Mouse (Mus musculus) Patski (cell line): ENCODE measurements around the gene Exosc7. TPM values are rescaled to one million over a fixed set of nuclear protein-coding genes. Genes with fewer than 3 reads are reported as not detected.
A peak's percentile ranks its signal among the peaks of the same experiment; 100 is the strongest.

Experiments used
- ATAC-seq: fragments of 100-300 bp; one replicate; pipeline ENCODE4 v1.8.0; 2021
- CTCF ChIA-PET: fragments of 350-600 bp; sonication (Branson Sonifier 250); formaldehyde crosslinking; loops from one replicate; lab custom pipeline; 2022; ENCODE audit warnings: inconsistent platforms; lab: Charles Lee
- POLR2A ChIA-PET: fragments of 350-600 bp; sonication (Branson Sonifier 250); formaldehyde crosslinking; loops from one replicate; lab custom pipeline; 2022; ENCODE audit warnings: antibody characterized with exemption, inconsistent platforms; lab: Charles Lee
- DNase-seq: peaks from one replicate; pipeline ENCODE4 v3.0.0-alpha.2; 2011; ENCODE audit warnings: low read depth, low spot score
- H3K27me3 ChIP-seq: fragments of 371-371 bp; one replicate; pipeline ENCODE4 v1.5.1; 2021
- CTCF ChIP-seq: fragments of 100-300 bp; IDR thresholded peaks from one replicate; pipeline ENCODE4 v1.5.1; 2021
- in situ Hi-C: fragments of 300-500 bp; cut with MboI; formaldehyde crosslinking; loops from 3 replicates; pipeline ENCODE4 v1.11.1; 2018; ENCODE audit warnings: low pct_unique_long_range_greater_than_20kb, mixed read lengths
- polyA plus RNA-seq: library from polyadenylated mRNA; unstranded; gene quantifications from one replicate; pipeline ENCODE4 v1.2.3, GENCODE M21; 2021

Exosc7 gene
- polyA plus RNA-seq, 1 experiment from 2014 or later = 53.2 TPM

DNA sequence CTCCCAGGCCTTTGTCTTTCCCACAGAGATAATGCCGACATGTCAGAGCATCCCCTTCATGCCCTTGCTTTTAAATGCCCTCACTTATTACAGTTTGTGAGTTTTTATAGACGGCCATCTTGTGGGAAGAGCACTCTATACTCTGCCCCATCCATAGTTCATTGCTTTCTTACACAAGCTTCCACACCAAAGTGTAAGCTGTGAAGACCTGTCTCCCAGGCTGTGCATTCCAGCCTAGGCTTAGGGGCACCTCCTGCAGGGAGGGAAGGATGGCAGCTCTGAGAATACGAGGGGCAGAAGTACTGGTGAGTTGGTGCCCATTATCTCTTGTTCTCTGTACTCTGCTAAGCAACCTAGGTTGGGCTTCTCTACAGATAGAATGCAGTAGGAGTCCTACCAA is 20.0 kb downstream of the Exosc7 start:
- ChIA-PET CTCF (interaction anchor here (3.1 kb wide), 1 partner anchor 9 kb away, joined by 15 read pairs; no protein-coding TSS in a partner anchor), POLR2A (no interaction called here)
- no peak for ATAC-seq
- no peak for TF ChIP-seq CTCF
- in situ Hi-C loops = no loop called here
- DNase-seq = no peak
- H3K27me3 ChIP-seq = no peaks in the 10 kb centered on the region

- ATAC-seq (peak; percentile 54), DNase-seq (no peak)
- ChIA-PET CTCF (no interaction called here), POLR2A (no interaction called here)
- in situ Hi-C loops = no loop called here
- TF ChIP-seq CTCF = no peak
- H3K27me3 ChIP-seq = no peaks in the 10 kb centered on the region
Observed at GRCm38 (mm10) chr9:123136953-123137682, 24.1 kb downstream of the Exosc7 start.

- ChIA-PET CTCF (no interaction called here), POLR2A (interaction anchor here (0.6 kb wide), 1 partner anchor 25 kb away, joined by 3 read pairs; no protein-coding TSS in a partner anchor)
- in situ Hi-C loops = no loop called here
- DNase-seq (no peak), ATAC-seq (no peak)
- TF ChIP-seq CTCF = no peak
- H3K27me3 ChIP-seq = no peaks in the 10 kb centered on the region
Observed at GRCm38 (mm10) chr9:123138891-123139474, 26.0 kb downstream of the Exosc7 start.

DNA sequence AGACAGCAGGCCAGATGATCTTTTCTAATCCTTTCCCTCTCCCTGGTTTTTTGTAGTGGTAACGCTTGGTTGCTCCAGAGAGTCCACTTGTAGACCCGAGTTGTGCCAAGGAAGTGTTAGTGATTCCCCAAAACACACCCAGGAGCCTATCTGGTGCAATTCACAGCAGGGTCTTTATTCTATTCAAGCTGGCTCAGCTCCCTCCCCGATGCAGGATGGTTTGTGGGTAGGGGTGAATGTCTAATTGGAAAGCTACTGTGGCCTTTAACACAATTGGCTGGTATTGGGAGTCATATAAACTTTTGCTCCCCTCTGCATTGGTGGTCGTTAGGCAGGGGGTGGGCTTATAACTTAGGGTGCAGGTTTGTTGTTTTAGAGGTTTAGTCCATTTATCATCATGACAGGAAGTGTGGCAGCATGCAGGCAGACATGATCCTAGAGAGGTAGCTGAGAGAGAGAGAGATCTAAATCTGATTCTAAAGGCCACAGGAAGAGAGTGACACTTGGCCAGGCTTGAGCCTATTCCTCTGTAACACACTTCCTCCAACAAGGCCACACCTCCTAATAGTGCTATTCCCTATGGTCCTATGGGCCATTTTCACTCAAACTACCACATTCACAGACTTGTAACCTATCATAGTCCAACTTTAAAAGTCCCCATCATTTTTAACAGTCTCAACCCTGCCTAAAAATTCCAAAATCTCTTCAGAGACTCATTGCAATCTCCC is 27.0 kb downstream of the Exosc7 start:
- ATAC-seq (no peak), DNase-seq (no peak)
- TF ChIP-seq CTCF = no peak
- no peaks in the 10 kb centered on the region for H3K27me3 ChIP-seq
- in situ Hi-C loops = no loop called here
- POLR2A ChIA-PET = no interaction called here
- CTCF ChIA-PET = interaction anchor here (0.6 kb wide), 1 partner anchor 9 kb away, joined by 3 read pairs; no protein-coding TSS in a partner anchor

- ATAC-seq (no peak), DNase-seq (no peak)
Observed at GRCm38 (mm10) chr9:123148430-123148829, 35.4 kb downstream of the Exosc7 start.

GRCm38 (mm10) chr9:123150241-123151020 is 37.4 kb downstream of the Exosc7 start, which contains the start of gene Clec3b:
TSS of gene Clec3b (plus strand) at chr9:123150946.
- no peak for TF ChIP-seq CTCF
- in situ Hi-C loops = loop anchor here (5.0 to 10.0 kb wide), 2 partner anchors 214 to 377 kb away; partner anchors contain the start of genes Lars2 and Sacm1l
- no peak for ATAC-seq
- ChIA-PET POLR2A (no interaction called here), CTCF (interaction anchor here (1.0 to 1.1 kb wide), 2 partner anchors 16 to 27 kb away, joined by 3 read pairs; no protein-coding TSS in a partner anchor)
- H3K27me3 ChIP-seq = no peaks in the 10 kb centered on the region
- DNase-seq = no peak

More at GRCm38 (mm10) chr9:123148430-123148829, 35.4 kb downstream of the Exosc7 start:
- ChIA-PET POLR2A (interaction anchor here (0.6 kb wide), 1 partner anchor 270 kb away, joined by 4 read pairs; no protein-coding TSS in a partner anchor), CTCF (no interaction called here)
- in situ Hi-C loops = no loop called here
- no peak for TF ChIP-seq CTCF
- no peaks in the 10 kb centered on the region for H3K27me3 ChIP-seq

DNA sequence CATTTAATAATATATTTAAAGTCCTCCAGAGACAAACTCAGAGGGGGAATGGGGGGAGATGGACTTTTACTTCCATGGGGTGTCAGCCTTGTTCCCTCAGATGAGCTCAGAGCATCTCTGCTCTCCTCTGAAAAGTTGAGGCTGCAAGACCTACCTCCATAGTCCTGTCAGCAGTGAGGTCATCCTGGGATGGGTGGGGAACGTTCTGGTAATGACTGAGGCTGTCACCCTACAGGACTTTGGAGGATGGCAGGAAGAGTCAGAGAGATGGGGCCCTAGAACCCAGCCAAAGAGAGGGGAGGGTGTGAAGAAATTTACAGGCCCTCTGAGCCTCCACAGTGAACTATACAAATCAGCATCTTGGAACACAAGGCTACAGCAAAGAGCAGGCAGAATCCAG is 38.5 kb downstream of the Exosc7 start:
- DNase-seq (no peak), ATAC-seq (no peak)
- in situ Hi-C loops = loop anchor here (5.0 to 10.0 kb wide), 2 partner anchors 213 to 376 kb away; partner anchors contain the start of genes Lars2 and Sacm1l
- TF ChIP-seq CTCF = no peak
- no peaks in the 10 kb centered on the region for H3K27me3 ChIP-seq
- ChIA-PET CTCF (interaction anchor here (1.0 to 1.1 kb wide), 2 partner anchors 17 to 28 kb away, joined by 3 read pairs; no protein-coding TSS in a partner anchor), POLR2A (no interaction called here)

DNA sequence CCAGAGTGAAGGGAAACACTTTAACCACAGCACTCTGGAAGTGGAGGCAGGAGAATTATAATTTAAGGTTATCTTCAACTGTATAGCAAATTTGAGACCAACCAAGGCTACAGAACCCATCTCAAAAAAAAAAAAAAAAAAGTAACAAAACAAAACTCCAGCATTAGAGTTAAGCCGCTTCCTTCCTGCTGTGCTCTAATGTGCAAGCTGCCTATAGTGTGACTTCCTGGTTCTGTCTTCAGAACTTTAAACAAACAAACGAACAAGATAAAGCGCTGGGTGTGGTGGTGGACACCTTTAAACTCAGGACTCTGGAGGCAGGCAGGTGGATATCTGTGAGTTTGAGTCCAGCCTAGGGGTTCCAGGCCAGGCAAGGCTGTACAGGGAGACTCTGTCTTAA is 39.0 kb downstream of the Exosc7 start:
- ChIA-PET CTCF (interaction anchor here (0.7 kb wide), 1 partner anchor 38 kb away, joined by 3 read pairs; no protein-coding TSS in a partner anchor), POLR2A (no interaction called here)
- in situ Hi-C loops = loop anchor here (5.0 to 10.0 kb wide), 2 partner anchors 213 to 375 kb away; partner anchors contain the start of genes Lars2 and Sacm1l
- no peak for ATAC-seq
- no peak for DNase-seq
- no peaks in the 10 kb centered on the region for H3K27me3 ChIP-seq
- no peak for TF ChIP-seq CTCF

GRCm38 (mm10) chr9:123153121-123153520 is 40.1 kb downstream of the Exosc7 start:
- ChIA-PET POLR2A (no interaction called here), CTCF (interaction anchor here (1.3 to 3.6 kb wide), 2 partner anchors 30 to 100 kb away, joined by 3 to 23 read pairs; no protein-coding TSS in a partner anchor)
- no peak for TF ChIP-seq CTCF
- in situ Hi-C loops = loop anchor here (5.0 to 10.0 kb wide), 2 partner anchors 212 to 374 kb away; partner anchors contain the start of genes Lars2 and Sacm1l
- H3K27me3 ChIP-seq = no peaks in the 10 kb centered on the region
- no peak for DNase-seq
- no peak for ATAC-seq
